Mouse (Mus musculus) telencephalon, adult 2 months (tissue): Measurements from ENCODE around the gene Krit1.
"Not testable (repeated sequence)": the region's sequence is repeated elsewhere in the genome, so short reads cannot be mapped to it uniquely, and the experiment has no call there.

Source experiments
- DNase-seq: peaks from one replicate; pipeline ENCODE4 v3.0.0-alpha.2; 2011; ENCODE audit warnings: low read depth, low spot score

Gene Krit1

GRCm38 (mm10) chr5:3886862-3887261 is 83.9 kb downstream of the Krit1 start:
- not testable (repeated sequence) for DNase-seq

DNA sequence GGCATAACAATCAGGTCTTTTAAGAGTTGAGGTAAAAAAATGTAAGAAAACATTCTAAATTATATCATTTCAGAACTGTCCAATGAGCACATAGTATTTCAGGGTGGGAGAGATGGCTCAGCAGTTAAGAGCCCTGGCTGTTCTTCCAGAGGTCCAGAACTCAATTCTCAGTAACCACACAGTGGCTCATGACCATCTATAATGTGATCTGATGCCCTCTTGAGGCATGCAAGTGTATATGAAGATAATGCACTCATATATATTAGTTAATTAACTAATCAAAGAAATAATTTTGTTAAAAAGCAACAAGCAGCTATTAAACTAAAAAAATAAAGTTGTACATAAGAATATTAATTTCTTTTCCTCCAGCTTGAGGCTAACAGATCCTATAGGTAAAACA is 86.2 kb downstream of the Krit1 start:
- no peak for DNase-seq

- not testable (repeated sequence) for DNase-seq
These were observed 90.7 kb downstream of the Krit1 start, which contains the start of gene Mterf1a for GRCm38 (mm10) chr5:3893459-3894293. Gene Mterf1a (minus strand): TSS chr5:3893933.

DNA sequence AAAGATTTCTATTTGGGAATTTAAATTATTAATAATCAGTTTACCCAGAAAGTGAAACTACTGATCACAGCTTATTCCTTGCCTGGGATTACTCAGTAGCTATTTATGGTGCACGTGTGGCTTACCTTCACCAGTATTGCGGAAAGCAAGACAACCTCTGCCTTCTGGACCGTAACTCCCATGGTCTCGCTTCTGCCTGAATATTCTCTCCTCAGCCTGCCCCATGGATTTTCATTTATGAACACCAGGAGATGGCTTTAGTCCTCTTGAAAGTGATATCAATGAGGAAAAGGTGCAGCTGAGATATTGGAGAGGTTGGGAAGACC is 91.3 kb downstream of the Krit1 start:
- DNase-seq, result not testable (repeated sequence)
